Mouse (Mus musculus) myocyte (in vitro differentiated cells): ENCODE results near the gene Pitx3.

Experiments
- CEBPB ChIP-seq: IDR thresholded peaks from 2 replicates; pipeline ENCODE4 v1.6.1; 2011; ENCODE audit warnings: mild to moderate bottlenecking, moderate library complexity; ENCODE audit not compliant: poor library complexity, insufficient read depth, severe bottlenecking
- POLR2A ChIP-seq: IDR thresholded peaks from one replicate; pipeline ENCODE4 v1.6.1; 2011; ENCODE audit warnings: low read depth, mild to moderate bottlenecking, control low read depth, moderate library complexity; ENCODE audit not compliant: insufficient read length
- TCF12 ChIP-seq: IDR thresholded peaks from one replicate; pipeline ENCODE4 v1.6.1; 2011; ENCODE audit warnings: mild to moderate bottlenecking, control low read depth; ENCODE audit not compliant: poor library complexity, insufficient read depth, severe bottlenecking
- USF1 ChIP-seq: IDR thresholded peaks from one replicate; pipeline ENCODE4 v1.6.1; 2011; ENCODE audit warnings: low read depth, mild to moderate bottlenecking, control low read depth, moderate library complexity

GRCm38 (mm10) chr19:46186611-46187010 lies 38.5 kb upstream of the Pitx3 start:
- TF ChIP-seq TCF12, result peak; percentile 96
- no peak for TF ChIP-seq USF1
- TF ChIP-seq POLR2A, result no peak
- no peak for TF ChIP-seq CEBPB
